Mouse (Mus musculus): ENCODE results near the gene Rab3d.
"Not testable (repeated sequence)": the region's sequence is repeated elsewhere in the genome, so short reads cannot be mapped to it uniquely, and the experiment has no call there.

Gene Rab3d

DNA sequence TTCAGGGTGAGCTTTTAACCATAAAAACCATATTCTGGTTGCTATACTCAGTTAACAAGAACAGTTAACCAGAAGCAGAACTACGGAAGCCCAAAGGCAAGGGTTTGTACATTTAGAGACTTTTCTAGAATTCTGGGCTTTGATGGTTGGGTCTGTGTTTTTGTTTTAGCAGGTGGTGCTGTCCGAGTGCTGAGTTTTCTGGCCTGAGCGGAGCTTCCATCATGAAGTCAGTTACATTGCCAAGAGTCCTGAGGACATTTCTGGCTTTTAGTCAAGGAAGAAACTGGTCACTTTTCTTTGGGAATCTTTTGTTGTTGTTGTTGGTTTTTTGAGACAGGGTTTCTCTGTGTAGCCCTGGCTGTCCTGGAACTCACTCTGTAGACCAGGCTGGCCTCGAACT is 14.0 kb downstream of the Rab3d start:
- DNase-seq (ENCODE audit: low read depth, low spot score), result no peak
- Histone ChIP-seq H3K27me3 (ENCODE audit: control insufficient read depth, insufficient read depth, low read length, poor library complexity, severe bottlenecking) (no peaks in the 10 kb centered on the region), H3K36me3 (ENCODE audit: control insufficient read depth, insufficient read depth, low read length, poor library complexity, severe bottlenecking) (no peaks in the 10 kb centered on the region)

- peak; percentile 78 for DNase-seq (ENCODE audit: low read depth, low spot score)
- Histone ChIP-seq H3K27me3 (ENCODE audit: control insufficient read depth, insufficient read depth, low read length, poor library complexity, severe bottlenecking) (no peaks in the 10 kb centered on the region), H3K36me3 (ENCODE audit: control insufficient read depth, insufficient read depth, low read length, poor library complexity, severe bottlenecking) (no peaks in the 10 kb centered on the region)
Observed at GRCm38 (mm10) chr9:21901223-21901820, 16.7 kb downstream of the Rab3d start.

DNA sequence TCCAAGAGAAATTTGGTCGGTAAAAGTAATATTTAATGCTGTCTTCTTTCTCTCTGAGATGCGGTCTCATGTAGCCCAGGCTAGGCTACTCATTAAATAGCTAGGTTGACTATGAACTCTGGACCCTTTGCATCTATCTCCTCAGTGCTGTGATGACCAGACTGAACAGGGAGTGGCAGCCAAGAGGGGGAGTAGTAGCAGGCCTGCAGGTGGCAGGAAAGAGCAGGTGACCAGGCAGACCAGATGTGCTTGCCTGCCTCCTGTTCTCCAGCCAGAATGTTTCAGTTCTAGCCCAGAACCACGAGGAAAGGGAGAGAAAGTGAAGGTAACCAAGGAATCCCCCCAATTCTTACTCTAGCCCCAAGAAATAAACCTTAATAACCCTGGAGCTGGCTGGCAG is 28.8 kb downstream of the Rab3d start:
- Histone ChIP-seq H3K27me3 (ENCODE audit: control insufficient read depth, insufficient read depth, low read length, poor library complexity, severe bottlenecking) (no peaks in the 10 kb centered on the region), H3K36me3 (ENCODE audit: control insufficient read depth, insufficient read depth, low read length, poor library complexity, severe bottlenecking) (no peaks in the 10 kb centered on the region)
- peak; percentile 27 for DNase-seq (ENCODE audit: low read depth, low spot score)

DNA sequence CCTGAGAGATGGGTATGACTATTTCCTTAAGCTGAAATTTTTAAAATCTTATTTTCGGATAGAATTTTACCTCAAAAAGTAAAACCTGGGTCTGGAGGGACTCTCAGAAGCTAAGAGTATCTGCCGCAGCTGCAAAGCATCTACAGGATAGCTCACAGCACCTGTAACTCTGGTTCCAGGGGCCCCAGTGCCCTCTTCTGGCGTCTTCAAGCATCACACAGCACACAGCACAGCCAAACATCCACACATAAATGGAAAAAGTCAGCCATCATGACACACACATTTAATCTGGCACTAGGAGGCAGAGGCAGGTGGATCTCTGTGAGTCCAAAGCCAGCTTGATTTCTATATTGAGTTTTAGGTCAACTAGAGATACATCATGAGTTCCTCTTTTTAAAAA is 41.4 kb downstream of the Rab3d start:
- no peak for DNase-seq (ENCODE audit: low read depth, low spot score)
- no peaks in the 10 kb centered on the region for H3K27me3 ChIP-seq (ENCODE audit: control insufficient read depth, insufficient read depth, low read length, poor library complexity, severe bottlenecking)

GRCm38 (mm10) chr9:21872204-21872603 is 45.8 kb downstream of the Rab3d start:
- no peak for DNase-seq (ENCODE audit: low read depth, low spot score)
- Histone ChIP-seq H3K27me3 (ENCODE audit: control insufficient read depth, insufficient read depth, low read length, poor library complexity, severe bottlenecking) (no peaks in the 10 kb centered on the region), H3K36me3 (ENCODE audit: control insufficient read depth, insufficient read depth, low read length, poor library complexity, severe bottlenecking) (no peaks in the 10 kb centered on the region)

More for the DNA sequence above, 41.4 kb downstream of the Rab3d start:
- no peaks in the 10 kb centered on the region for H3K36me3 ChIP-seq (ENCODE audit: control insufficient read depth, insufficient read depth, low read length, poor library complexity, severe bottlenecking)

- DNase-seq (ENCODE audit: low read depth, low spot score), result peak; percentile 60
- no peaks in the 10 kb centered on the region for H3K36me3 ChIP-seq (ENCODE audit: control insufficient read depth, insufficient read depth, low read length, poor library complexity, severe bottlenecking)
- no peaks in the 10 kb centered on the region for H3K27me3 ChIP-seq (ENCODE audit: control insufficient read depth, insufficient read depth, low read length, poor library complexity, severe bottlenecking)
Observed at GRCm38 (mm10) chr9:21870879-21871524, 47.0 kb downstream of the Rab3d start.

DNA sequence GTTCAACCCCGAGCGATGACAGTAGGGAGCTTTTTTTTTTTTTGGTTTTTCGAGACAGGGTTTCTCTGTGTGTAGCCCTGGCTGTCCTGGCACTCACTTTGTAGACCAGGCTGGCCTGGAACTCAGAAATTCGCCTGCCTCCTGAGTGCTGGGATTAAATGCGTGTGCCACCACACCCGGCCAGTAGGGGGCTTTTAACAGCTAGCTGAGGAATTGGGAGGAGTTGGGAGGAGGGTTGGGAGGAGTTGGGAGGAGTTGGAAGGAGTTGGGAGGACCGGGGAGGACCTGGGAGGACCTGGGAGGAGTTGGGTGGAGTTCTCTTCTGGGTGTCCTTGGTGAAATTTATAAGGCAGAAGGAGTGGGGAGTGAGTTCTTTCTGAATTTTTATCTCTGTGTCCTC is 48.7 kb downstream of the Rab3d start:
- not testable (repeated sequence) for DNase-seq (ENCODE audit: low read depth, low spot score); H3K36me3 ChIP-seq (ENCODE audit: control insufficient read depth, insufficient read depth, low read length, poor library complexity, severe bottlenecking); H3K27me3 ChIP-seq (ENCODE audit: control insufficient read depth, insufficient read depth, low read length, poor library complexity, severe bottlenecking)

DNA sequence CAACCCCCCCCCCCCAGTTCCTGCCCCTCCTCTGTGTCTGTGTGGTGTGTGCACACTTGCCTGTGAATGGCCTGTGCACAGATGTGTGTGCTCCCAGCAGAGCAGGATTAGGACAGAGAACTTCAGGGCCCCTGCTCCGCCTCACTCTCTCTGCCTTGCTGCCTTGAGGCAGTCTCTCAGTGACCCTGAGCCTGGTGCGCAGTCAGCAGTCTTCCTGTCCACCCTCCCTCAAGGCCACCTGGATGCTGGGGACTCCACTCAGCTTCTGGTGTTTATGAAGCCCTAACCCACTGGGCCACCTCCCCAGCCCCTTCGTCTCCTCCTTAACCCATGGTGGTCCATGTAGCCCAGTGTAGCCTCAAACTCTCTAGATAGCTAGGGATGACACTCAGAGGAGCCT is 50.3 kb downstream of the Rab3d start:
- no peaks in the 10 kb centered on the region for H3K27me3 ChIP-seq (ENCODE audit: control insufficient read depth, insufficient read depth, low read length, poor library complexity, severe bottlenecking)
- no peak for DNase-seq (ENCODE audit: low read depth, low spot score)
- H3K36me3 ChIP-seq (ENCODE audit: control insufficient read depth, insufficient read depth, low read length, poor library complexity, severe bottlenecking), result no peaks in the 10 kb centered on the region

DNA sequence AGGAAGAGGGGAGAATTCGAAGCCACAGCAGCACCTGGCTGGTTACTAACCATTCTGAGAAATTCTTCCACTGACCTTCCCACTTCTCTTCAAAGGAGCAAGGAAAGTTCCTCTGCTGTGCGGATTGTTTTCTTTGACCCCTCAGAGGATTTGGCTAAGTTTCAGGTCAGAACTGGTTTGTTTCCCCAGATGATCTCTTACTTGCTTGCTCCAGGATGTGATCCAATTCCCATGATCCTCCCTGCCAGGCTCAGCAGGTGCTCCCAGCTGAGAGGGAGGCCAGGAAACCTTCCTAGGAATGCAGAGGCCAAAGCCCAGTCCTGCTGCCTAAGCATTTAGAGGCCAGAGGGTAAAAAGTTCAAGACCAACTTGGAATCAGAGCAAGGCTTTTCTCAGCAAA is 51.4 kb downstream of the Rab3d start:
- Histone ChIP-seq H3K27me3 (ENCODE audit: control insufficient read depth, insufficient read depth, low read length, poor library complexity, severe bottlenecking) (no peaks in the 10 kb centered on the region), H3K36me3 (ENCODE audit: control insufficient read depth, insufficient read depth, low read length, poor library complexity, severe bottlenecking) (no peaks in the 10 kb centered on the region)
- DNase-seq (ENCODE audit: low read depth, low spot score), result no peak

GRCm38 (mm10) chr9:21865673-21866398 is 52.2 kb downstream of the Rab3d start:
- no peaks in the 10 kb centered on the region for H3K27me3 ChIP-seq (ENCODE audit: control insufficient read depth, insufficient read depth, low read length, poor library complexity, severe bottlenecking)
- H3K36me3 ChIP-seq (ENCODE audit: control insufficient read depth, insufficient read depth, low read length, poor library complexity, severe bottlenecking), result no peaks in the 10 kb centered on the region
- no peak for DNase-seq (ENCODE audit: low read depth, low spot score)

GRCm38 (mm10) chr9:21862181-21862580 is 55.8 kb downstream of the Rab3d start:
- no peak for DNase-seq (ENCODE audit: low read depth, low spot score)
- H3K36me3 ChIP-seq (ENCODE audit: control insufficient read depth, insufficient read depth, low read length, poor library complexity, severe bottlenecking), result no peaks in the 10 kb centered on the region
- no peaks in the 10 kb centered on the region for H3K27me3 ChIP-seq (ENCODE audit: control insufficient read depth, insufficient read depth, low read length, poor library complexity, severe bottlenecking)

DNA sequence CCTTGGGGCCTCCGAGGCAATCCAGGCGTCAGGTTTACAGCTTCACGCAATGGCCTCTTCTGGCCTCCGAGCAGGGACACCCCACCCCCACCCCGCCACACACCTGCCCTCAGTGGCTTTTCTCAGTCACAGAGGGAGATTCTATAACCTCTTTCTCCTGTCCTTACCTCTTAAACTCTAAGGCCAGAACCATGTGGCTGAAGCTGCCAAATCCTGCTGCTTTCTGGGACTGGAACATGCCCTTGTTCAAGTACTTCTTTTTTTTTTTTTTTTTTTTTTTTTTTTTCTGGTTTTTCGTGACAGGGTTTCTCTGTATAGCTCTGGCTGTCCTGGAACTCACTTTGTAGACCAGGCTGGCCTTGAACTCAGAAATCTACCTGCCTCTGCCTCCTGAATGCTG is 57.6 kb downstream of the Rab3d start:
- H3K36me3 ChIP-seq (ENCODE audit: control insufficient read depth, insufficient read depth, low read length, poor library complexity, severe bottlenecking); DNase-seq (ENCODE audit: low read depth, low spot score); H3K27me3 ChIP-seq (ENCODE audit: control insufficient read depth, insufficient read depth, low read length, poor library complexity, severe bottlenecking): not testable (repeated sequence)

- Histone ChIP-seq H3K27me3 (ENCODE audit: control insufficient read depth, insufficient read depth, low read length, poor library complexity, severe bottlenecking) (no peaks in the 10 kb centered on the region), H3K36me3 (ENCODE audit: control insufficient read depth, insufficient read depth, low read length, poor library complexity, severe bottlenecking) (no peaks in the 10 kb centered on the region)
- DNase-seq (ENCODE audit: low read depth, low spot score), result no peak
Observed at GRCm38 (mm10) chr9:21859606-21860005, 58.4 kb downstream of the Rab3d start.

DNA sequence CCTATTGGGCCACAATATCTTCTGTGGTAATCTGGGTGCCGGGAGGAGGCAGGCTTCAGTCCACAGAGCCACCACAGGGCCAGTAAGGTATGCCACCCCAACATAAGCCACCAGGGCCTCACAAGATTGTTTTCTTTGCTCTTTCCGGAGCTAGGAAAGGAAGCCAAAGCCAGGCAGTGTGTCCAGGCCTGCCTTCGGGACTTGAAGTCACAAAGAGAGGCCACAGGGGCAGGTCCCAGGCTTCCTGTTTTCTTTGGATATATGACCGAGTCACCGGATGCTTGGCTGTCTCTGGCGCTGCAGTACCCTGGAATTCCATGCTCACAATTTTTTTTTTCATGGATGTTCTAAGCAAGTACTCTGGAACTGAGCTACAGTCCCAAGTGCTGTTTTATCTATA is 59.9 kb downstream of the Rab3d start:
- H3K36me3 ChIP-seq (ENCODE audit: control insufficient read depth, insufficient read depth, low read length, poor library complexity, severe bottlenecking), result no peaks in the 10 kb centered on the region
- no peaks in the 10 kb centered on the region for H3K27me3 ChIP-seq (ENCODE audit: control insufficient read depth, insufficient read depth, low read length, poor library complexity, severe bottlenecking)
- DNase-seq (ENCODE audit: low read depth, low spot score), result no peak

DNA sequence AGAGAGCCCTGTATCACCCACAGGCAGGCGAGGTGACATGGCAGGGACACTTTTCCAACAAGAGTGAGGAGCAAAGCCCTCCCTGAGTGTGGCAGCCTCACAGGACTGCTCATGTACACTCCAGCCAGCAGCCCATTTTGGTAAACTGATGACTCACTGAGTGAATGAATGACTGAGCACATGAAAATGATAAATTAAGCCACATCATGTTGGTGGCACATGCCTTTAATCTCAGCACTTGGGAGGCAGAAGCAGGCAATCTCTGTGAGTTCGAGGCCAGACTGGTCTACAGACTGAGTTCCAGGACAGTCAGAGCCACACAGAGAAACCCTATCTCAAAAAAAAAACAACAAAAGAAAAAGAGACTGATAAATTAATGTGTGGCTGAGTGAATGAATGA is 60.5 kb downstream of the Rab3d start:
- no peak for DNase-seq (ENCODE audit: low read depth, low spot score)
- H3K27me3 ChIP-seq (ENCODE audit: control insufficient read depth, insufficient read depth, low read length, poor library complexity, severe bottlenecking), result no peaks in the 10 kb centered on the region
- H3K36me3 ChIP-seq (ENCODE audit: control insufficient read depth, insufficient read depth, low read length, poor library complexity, severe bottlenecking), result no peaks in the 10 kb centered on the region
